Mouse (Mus musculus) heart, postnatal 4 days (tissue): ENCODE measurements at regions not wholly inside any gene's neighbourhood (a gene's known extent, or its start where the extent isn't known, plus 50 kb on each side); places are given as distances from the start of the nearest gene placed in this dataset.
"Not testable (repeated sequence)": the region's sequence is repeated elsewhere in the genome, so short reads cannot be mapped to it uniquely, and the experiment has no call there.

Experiments
- DNase-seq: peaks from one replicate; pipeline ENCODE4 v3.0.0; 2021

GRCm38 (mm10) chr13:52337936-52338335 is 193.1 kb downstream of the Diras2 start:
- no peak for DNase-seq

DNA sequence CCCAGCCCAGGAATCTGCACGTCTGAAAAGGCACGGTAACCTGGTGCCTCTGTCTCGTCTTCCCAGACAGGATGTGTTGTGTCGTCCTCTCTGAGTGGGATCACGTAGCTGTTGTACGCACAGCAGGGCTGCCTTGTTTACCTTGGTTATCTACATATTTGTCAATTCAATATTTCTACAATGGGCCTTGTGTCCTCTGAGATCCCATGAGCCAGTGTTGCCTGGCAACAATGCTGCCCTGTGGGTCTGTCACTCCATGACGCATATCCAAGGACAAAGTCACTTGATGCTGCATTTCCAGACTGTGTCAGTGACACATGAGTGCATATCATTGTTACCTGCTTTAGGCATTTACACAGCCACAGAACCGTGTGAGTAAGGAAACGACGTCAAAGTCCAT is 191.9 kb downstream of the Diras2 start:
- no peak for DNase-seq

DNA sequence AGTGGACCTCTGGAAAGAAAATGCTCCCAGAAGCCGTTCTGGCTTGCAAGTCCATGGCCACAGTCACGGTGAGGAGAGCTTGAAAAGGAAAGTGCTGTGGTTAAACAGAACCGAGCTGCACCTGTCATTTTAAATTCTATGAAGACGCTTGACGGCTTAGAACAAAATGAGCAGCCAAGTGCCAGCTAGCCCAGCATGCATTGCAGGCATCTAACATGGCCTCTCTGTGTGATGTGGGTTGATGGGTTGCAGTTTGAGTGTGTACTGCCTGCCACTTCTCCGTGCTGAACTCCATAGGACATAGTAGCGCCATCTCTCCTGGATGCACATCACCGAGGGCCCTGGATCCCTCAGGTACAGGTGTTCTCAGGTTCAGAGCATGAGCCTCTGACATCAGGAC is 189.1 kb downstream of the Diras2 start:
- no peak for DNase-seq

DNA sequence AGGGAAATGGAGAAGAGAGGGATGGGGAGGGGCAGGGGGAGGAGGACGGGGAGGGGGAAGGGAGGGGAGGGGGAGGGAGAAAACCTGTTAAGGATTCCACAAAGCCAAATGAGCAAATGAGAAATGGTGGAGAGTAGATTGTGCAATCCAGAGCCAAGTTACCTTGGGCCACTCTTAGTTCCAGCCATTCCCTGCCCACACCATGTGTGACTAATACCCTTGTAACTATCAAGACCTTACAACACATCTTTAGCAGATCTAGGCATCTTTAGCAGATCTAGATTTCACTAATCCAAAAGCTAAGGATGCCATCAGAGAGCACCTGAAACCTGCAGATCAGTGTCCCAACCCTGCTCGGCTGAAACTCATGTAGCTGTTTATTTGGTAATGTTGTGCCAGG is 186.7 kb downstream of the Diras2 start:
- DNase-seq, result no peak

DNA sequence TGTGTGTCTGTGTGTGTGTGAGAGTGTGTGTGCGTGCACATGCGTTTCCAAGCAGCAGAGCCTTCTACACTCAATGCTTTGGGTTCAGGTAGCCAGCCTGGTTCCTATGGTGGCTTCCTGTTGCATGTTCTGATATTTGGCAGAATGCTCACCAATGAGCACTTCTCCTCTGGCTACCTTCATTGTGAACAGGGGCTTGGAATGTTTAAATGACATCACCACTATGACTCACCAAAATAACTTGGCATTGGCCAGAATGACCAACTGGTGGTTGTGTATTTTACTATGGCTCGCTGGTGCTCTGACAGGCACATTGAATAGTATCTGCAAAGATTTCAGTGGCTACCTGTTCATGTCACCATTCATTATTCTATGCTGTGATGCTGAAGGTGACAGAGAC is 186.2 kb downstream of the Diras2 start:
- peak; percentile 14 for DNase-seq

- DNase-seq, result no peak
Observed at GRCm38 (mm10) chr13:52345375-52346026, 185.6 kb downstream of the Diras2 start.

DNA sequence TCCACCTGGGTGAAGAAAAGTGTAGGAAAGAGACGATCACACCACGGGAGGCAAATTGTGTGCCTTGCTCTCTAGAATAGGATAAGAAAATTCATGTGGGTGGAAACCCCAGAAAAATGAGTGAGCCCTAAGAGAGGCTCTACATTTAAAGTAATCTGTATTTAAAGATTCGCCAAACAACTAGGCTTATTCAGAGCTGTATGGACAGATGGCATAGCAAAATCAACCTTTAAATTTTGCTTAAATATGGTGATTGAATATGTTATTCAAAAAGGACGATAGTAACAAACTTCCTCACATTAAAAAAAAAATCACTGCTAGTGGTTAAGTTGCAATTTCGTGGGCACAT is 185.1 kb downstream of the Diras2 start:
- no peak for DNase-seq

DNA sequence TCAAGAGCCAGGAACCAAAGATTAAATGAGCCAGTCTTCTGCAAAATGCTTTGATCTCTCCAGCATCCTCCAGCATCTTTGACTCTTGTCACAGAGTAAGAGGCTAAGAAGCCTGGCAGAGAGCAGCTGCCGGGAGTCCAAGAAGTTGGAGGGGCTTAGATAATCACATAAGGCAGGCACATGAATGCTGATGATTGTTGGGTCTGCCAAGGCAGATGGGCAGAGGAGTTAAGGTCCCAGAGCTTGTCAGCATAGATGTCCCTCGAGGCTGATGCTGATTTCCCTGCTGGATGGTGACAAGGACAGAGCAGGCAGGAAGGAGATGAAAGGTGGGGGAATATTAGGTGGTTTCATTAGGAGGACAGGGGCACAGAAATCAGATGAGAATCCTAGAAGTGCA is 183.4 kb downstream of the Diras2 start:
- no peak for DNase-seq

- no peak for DNase-seq
Observed at GRCm38 (mm10) chr13:52349606-52350005, 181.5 kb downstream of the Diras2 start.

DNA sequence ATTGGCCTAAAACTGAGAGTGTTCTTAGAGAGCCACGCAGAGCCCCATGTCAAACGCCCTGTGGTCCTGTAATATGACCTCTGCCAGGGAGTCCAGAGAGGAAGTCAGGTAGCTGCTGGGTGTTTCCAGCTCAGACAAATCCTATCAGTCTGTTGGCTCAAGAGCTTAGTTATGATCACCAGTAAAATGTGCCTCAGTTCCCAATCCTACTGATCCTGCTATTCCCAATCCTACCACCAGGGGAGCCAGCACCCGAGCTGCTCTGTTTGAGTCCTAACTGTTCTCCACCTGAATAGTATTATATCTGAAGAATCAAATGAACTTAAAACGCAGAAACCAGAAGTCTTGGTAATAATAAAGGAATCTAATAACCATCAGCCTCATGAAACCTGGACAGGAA is 178.5 kb downstream of the Diras2 start:
- DNase-seq, result peak; percentile 16

DNA sequence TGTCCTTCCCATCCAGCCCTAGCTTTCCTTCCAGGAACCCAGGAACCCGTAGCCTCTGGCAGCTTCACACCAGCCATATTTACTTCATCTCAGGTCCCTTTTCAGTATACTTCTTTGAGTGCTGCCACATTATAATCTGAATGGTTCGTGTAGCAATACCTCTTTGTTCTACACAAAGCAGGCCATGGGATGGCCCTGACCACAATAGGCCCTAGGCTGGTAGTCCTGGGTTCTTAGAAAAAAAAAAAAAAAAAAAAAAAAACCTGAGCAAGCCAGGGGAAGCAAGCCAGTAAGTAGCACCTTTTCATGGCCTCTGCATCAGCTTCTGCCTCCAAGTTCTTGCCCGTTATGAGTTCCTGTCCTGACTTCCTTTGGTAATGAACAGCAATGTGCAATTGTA is 177.6 kb downstream of the Diras2 start:
- no peak for DNase-seq

DNA sequence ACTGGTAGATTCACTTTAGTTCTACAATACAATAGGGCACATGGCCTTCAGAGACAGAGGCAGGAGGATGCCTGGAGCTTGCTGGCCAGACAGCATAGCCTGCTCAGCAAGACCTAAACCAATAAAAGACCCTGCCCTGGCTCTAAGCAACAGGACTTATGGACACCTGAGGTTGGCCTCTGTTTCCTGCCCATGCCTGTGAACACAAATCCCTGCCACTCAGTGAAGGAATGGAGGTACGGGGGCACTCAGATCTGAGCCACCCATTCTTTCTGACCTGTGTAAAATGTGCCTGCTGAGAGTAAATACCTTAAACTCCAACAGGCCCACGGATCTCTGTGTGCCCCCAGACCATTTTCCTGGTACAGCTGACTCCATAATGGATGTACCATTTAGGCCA is 177.1 kb downstream of the Diras2 start:
- DNase-seq, result no peak

- not testable (repeated sequence) for DNase-seq
Observed at GRCm38 (mm10) chr13:52355921-52356320, 175.2 kb downstream of the Diras2 start.

- DNase-seq, result not testable (repeated sequence)
Observed at GRCm38 (mm10) chr13:52359332-52359731, 171.7 kb downstream of the Diras2 start.

DNA sequence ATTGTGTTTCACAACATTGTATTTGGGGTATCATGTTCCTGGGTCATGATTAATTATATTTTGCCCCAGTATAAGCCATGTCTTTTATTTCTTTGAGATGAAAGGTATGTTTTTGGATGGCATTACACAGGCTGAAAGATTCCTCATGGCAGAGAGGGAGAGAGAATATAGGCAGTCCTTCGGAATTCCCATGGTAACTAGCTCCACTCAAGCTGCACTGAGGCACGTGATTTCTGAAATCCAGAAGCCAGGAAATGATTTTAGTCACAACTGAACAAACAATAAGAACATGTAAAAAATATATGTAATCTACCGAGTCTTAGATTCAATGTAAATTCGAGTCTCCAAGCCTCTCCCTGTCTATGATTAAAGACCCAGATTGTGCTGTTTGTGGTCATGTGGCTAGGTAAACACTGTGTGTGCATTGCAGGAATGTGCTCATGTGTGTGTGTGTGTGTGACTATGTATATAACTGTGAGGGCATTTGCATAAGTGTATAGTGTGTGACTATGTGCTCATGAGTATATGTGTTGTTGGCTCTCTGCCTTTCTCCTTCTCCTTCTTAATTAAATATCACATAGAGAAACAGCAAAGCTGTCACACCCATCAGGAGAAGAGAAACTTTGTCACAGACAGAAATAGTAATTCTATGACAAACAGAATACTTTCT is 169.8 kb downstream of the Diras2 start:
- no peak for DNase-seq

DNA sequence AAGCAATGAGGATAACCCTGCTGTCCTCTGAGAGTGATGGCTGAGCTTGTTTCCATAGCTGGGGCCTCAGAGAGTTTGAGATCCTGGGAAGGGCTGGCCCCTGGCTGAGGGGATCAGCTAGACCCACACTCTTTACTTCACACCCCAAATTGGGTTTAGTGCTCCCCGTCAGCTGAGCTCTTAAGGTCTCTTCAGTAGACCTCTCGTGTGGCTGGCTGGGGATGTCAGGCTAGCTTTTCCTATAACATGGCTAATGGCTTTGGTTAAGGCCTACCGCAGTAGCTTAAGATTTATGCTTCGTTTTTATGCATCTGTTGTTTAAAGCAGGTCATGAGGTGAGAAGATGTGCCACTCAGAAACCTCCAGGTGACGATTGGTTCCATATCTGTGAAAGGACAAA is 168.8 kb downstream of the Diras2 start:
- DNase-seq, result no peak

DNA sequence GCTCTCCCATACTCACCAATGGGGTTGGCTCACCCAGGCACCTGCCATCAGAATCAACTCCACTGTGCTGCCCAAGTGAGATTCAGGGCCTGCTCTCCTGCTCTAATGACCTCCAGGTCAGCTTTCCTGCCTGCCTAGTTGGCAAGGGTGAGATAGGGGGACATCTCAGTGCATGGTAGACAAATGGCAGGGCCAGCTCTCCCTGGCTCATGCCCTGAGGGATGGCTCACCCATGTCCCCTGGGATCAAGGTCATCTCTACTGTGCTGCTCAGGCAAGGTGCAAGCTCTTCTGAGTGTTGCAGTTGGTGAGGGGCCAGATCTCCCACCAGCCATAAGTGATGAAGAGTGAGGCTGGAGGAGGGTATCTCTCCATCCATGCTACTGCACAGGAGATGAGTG is 161.2 kb downstream of the Diras2 start:
- no peak for DNase-seq

DNA sequence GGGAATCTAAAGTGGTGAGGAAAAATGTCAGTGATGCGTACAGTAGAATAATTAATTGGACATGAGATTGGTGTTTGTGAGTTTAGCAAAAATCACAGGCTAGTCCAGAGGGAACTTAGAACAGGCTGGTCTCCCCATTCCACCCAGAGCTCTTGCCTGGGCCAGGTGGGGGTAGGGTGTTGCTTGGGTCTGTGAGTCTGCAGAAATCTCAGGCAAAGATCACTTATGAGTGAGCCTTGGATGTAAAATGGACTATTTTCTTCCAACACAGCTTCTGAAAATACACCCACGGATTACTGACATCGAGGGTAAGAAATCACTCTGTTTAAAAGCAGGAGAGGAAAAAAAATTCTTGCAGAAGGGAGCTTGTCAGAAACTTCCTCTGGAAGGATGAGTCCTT is 159.1 kb downstream of the Diras2 start:
- DNase-seq, result no peak

DNA sequence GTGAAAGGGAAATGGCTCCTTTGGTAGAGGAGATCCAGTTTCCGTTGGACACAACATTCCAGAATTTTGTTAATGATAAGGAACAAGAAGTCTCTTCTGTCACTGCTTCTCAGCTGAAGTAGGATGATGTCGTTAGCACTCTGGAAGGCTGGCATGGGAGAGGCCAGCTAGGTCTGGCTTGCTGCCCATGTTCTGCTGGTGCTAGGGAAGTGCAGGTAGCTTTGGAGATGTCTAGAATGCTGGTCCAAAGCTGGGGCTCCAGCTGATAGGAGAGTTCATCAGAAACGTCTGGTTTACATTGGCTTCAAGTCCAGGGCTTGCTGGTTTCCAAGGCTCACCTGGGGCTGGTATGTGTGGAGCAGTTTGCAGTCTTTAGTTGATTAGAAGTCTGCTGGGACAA is 156.3 kb downstream of the Diras2 start:
- peak; percentile 25 for DNase-seq

- no peak for DNase-seq
Observed at GRCm38 (mm10) chr13:52378236-52378635, 152.8 kb downstream of the Diras2 start.

DNA sequence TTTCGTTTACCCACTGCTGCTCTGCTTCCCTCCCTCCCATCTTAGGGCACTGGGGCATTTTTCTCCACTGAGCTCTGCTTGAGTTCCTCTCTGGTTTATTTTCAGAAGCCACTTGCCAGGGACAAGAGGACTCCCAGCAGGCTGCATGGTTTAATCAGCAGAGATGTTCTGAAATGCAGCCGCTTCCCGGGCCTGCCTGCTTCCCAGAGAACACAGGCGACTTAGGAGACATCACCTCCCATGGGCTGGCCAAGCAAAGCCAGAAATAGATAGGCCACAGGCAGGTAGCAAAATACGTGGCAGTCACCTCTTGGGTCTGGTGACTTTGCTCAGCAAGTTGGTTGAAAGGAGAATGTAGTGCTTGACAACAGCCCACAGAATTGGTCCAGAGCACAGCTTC is 141.8 kb downstream of the Diras2 start:
- DNase-seq, result no peak

GRCm38 (mm10) chr13:52395786-52396185 is 135.3 kb downstream of the Diras2 start:
- DNase-seq, result no peak

DNA sequence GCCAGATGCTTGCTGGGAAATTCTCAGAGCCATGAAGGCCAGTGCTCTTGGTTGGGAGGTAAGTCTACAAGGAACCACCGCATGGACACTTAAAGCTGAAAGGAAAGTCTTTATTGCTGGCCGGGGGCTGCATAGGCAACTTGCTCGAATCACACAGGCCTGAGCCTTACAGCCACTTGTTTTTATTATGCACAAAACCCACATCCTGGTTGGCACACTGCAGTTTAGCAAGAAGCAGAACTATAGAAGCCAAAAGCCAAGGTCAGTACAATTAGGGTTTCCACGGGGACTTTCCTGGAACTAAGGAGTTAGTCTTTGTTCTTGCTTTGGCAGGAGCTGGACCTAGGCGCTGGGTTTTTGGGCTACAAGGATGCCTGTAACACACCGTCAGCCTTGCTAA is 132.7 kb downstream of the Diras2 start:
- no peak for DNase-seq

GRCm38 (mm10) chr13:52399143-52399542 is 131.9 kb downstream of the Diras2 start:
- no peak for DNase-seq

DNA sequence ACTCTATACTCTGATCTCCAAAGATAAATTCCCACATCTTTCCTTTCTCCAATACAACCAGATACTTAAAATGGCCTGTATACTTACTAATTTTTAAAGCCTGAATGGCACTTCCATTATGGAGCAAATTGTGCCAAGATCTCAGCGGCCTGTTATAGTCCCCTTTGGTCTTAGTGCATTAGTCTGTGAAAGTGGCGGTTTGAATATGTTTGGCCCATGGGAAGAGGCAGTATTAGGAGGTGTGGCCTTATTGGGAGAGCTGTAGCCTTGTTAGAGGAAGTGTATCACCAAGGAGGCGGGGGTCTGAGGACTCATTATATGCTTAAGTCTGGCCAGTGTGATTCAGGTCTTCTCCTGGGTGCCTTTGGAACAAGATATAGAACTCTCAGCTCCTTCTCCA is 127.3 kb downstream of the Diras2 start:
- no peak for DNase-seq
